Mouse (Mus musculus) limb, embryonic 11.5 days (tissue): ENCODE measurements around the gene Esyt2. TPM values are rescaled to one million over a fixed set of nuclear protein-coding genes. Genes with fewer than 3 reads are reported as not detected.

Experiments used
- ATAC-seq: fragments of 200-750 bp; cut with Nextera tagmentation; 2 replicates; pipeline ENCODE4 v1.8.0; 2017; ENCODE audit warnings: low read depth; ENCODE audit not compliant: insufficient number of reproducible peaks, low FRiP score, low TSS enrichment
- DNase-seq: peaks from one replicate; pipeline ENCODE4 v3.0.0-alpha.2; 2015; ENCODE audit warnings: low spot score
- H3K27ac ChIP-seq: fragments of 300-500 bp; sonication (generic); replicated peaks from 2 replicates; pipeline ENCODE4 v1.5.1; 2014; ENCODE audit warnings: low read depth, mild to moderate bottlenecking, low read length
- H3K27me3 ChIP-seq: fragments of 300-500 bp; sonication (generic); 2 replicates; pipeline ENCODE4 v1.6.1; 2014; ENCODE audit warnings: mild to moderate bottlenecking, low read length, mixed read lengths; ENCODE audit not compliant: control insufficient read depth, insufficient read depth
- H3K36me3 ChIP-seq: fragments of 300-500 bp; sonication (generic); 2 replicates; pipeline ENCODE4 v1.6.1; 2014; ENCODE audit warnings: mild to moderate bottlenecking, low read length, moderate library complexity, mixed read lengths; ENCODE audit not compliant: control insufficient read depth, insufficient read depth
- H3K4me1 ChIP-seq: fragments of 300-500 bp; sonication (generic); 2 replicates; pipeline ENCODE4 v1.6.1; 2014; ENCODE audit warnings: low read length, mixed read lengths; ENCODE audit not compliant: control insufficient read depth, insufficient read depth
- H3K4me2 ChIP-seq: fragments of 300-500 bp; sonication (generic); 2 replicates; pipeline ENCODE4 v1.6.1; 2014; ENCODE audit warnings: low read depth, mild to moderate bottlenecking, moderate library complexity; ENCODE audit not compliant: severe bottlenecking
- H3K4me3 ChIP-seq: fragments of 300-500 bp; sonication (generic); 2 replicates; pipeline ENCODE4 v1.5.1; 2014; ENCODE audit warnings: low read depth, low read length
- H3K9ac ChIP-seq: fragments of 300-500 bp; sonication (generic); 2 replicates; pipeline ENCODE4 v1.6.1; 2014; ENCODE audit warnings: mild to moderate bottlenecking, low read length
- H3K9me3 ChIP-seq: fragments of 300-500 bp; sonication (generic); 2 replicates; pipeline ENCODE4 v1.6.1; 2016; ENCODE audit warnings: low read length; ENCODE audit not compliant: control insufficient read depth
- WGBS: fragments of 180-500 bp; shearing (Covaris S2); extraction: QIAGEN DNeasy Blood & Tissue Kit; methylation state at CpG from one replicate; pipeline ENCODE4 v1.1.7; 2014; 5-methylcytosine and 5-hydroxymethylcytosine counted together
- polyA plus RNA-seq: library from polyadenylated mRNA; unstranded; fragments of >200 nt; fragmentation: Nextera tagmentation; extraction: Ambion mirVana; gene quantifications from 2 replicates; pipeline ENCODE4 v1.2.1, GENCODE M21; 2014

Gene Esyt2
- polyA plus RNA-seq, 1 experiment from 2014 or later = 18.7 TPM

- DNase-seq (no peak), ATAC-seq (no peak)
- H3K4me2 ChIP-seq = no peak overlapping the region
- H3K4me1 ChIP-seq = no peaks in the 10 kb centered on the region
- H3K27me3 ChIP-seq = no peaks in the 10 kb centered on the region
- whole genome bisulfite sequencing = 96% methylated on average over 4 of the region's 4 CpGs
- no peak overlapping the region for H3K4me3 ChIP-seq
- no peak overlapping the region for H3K9ac ChIP-seq
- no peaks in the 10 kb centered on the region for H3K9me3 ChIP-seq
- peaks cover 11% of the 10 kb centered on the region for H3K36me3 ChIP-seq
- no peak overlapping the region for H3K27ac ChIP-seq
These were observed 133.9 kb downstream of the Esyt2 start for GRCm38 (mm10) chr12:116414941-116415340.

- no peak overlapping the region for H3K9ac ChIP-seq
- no peaks in the 10 kb centered on the region for H3K27me3 ChIP-seq
- no peaks in the 10 kb centered on the region for H3K4me1 ChIP-seq
- no peak overlapping the region for H3K4me3 ChIP-seq
- DNase-seq (no peak), ATAC-seq (no peak)
- peaks cover 15% of the 10 kb centered on the region for H3K36me3 ChIP-seq
- WGBS = 90% methylated on average over 1 of the region's 1 CpGs
- no peak overlapping the region for H3K4me2 ChIP-seq
- no peak overlapping the region for H3K27ac ChIP-seq
- H3K9me3 ChIP-seq = no peaks in the 10 kb centered on the region
These were observed 135.5 kb downstream of the Esyt2 start for GRCm38 (mm10) chr12:116416514-116416913.

GRCm38 (mm10) chr12:116421656-116422055 lies 140.7 kb downstream of the Esyt2 start:
- ATAC-seq (no peak), DNase-seq (no peak)
- H3K4me3 ChIP-seq = no peak overlapping the region
- H3K27ac ChIP-seq = no peak overlapping the region
- H3K27me3 ChIP-seq = no peaks in the 10 kb centered on the region
- 88% methylated on average over 2 of the region's 2 CpGs for WGBS
- H3K9ac ChIP-seq = no peak overlapping the region
- H3K4me1 ChIP-seq = no peaks in the 10 kb centered on the region
- no peaks in the 10 kb centered on the region for H3K9me3 ChIP-seq
- H3K4me2 ChIP-seq = no peak overlapping the region
- H3K36me3 ChIP-seq = peaks cover 14% of the 10 kb centered on the region

GRCm38 (mm10) chr12:116425392-116425791 lies 144.4 kb downstream of the Esyt2 start:
- H3K36me3 ChIP-seq = peaks cover 8% of the 10 kb centered on the region
- DNase-seq = no peak
- H3K9me3 ChIP-seq = no peaks in the 10 kb centered on the region
- no peak overlapping the region for H3K4me3 ChIP-seq
- H3K9ac ChIP-seq = no peak overlapping the region
- no peak for ATAC-seq
- no peaks in the 10 kb centered on the region for H3K4me1 ChIP-seq
- no peak overlapping the region for H3K4me2 ChIP-seq
- 91% methylated on average over 2 of the region's 2 CpGs for WGBS
- no peak overlapping the region for H3K27ac ChIP-seq
- H3K27me3 ChIP-seq = no peaks in the 10 kb centered on the region

- Histone ChIP-seq H3K27me3 (no peaks in the 10 kb centered on the region), H3K4me1 (no peaks in the 10 kb centered on the region), H3K4me2 (no peak overlapping the region), H3K36me3 (peaks cover 7% of the 10 kb centered on the region), H3K27ac (no peak overlapping the region), H3K4me3 (no peak overlapping the region), H3K9ac (no peak overlapping the region), H3K9me3 (no peaks in the 10 kb centered on the region)
- WGBS = 88% methylated on average over 2 of the region's 2 CpGs
- ATAC-seq = no peak
- DNase-seq = no peak
These were observed 152.7 kb downstream of the Esyt2 start for GRCm38 (mm10) chr12:116433742-116434141.

- Histone ChIP-seq H3K27me3 (no peaks in the 10 kb centered on the region), H3K36me3 (peaks cover 5% of the 10 kb centered on the region)
- no peak for ATAC-seq
These were observed 154.2 kb downstream of the Esyt2 start for GRCm38 (mm10) chr12:116435232-116435631.

GRCm38 (mm10) chr12:116436125-116436524 lies 155.1 kb downstream of the Esyt2 start:
- no peak for DNase-seq
- Histone ChIP-seq H3K4me2 (no peak overlapping the region), H3K27me3 (no peaks in the 10 kb centered on the region), H3K36me3 (peaks cover 5% of the 10 kb centered on the region), H3K4me3 (no peak overlapping the region), H3K4me1 (no peaks in the 10 kb centered on the region), H3K27ac (no peak overlapping the region), H3K9ac (no peak overlapping the region), H3K9me3 (no peaks in the 10 kb centered on the region)
- no peak for ATAC-seq
- WGBS = 97% methylated on average over 3 of the region's 3 CpGs

More at GRCm38 (mm10) chr12:116435232-116435631, 154.2 kb downstream of the Esyt2 start:
- Histone ChIP-seq H3K27ac (no peak overlapping the region), H3K4me3 (no peak overlapping the region), H3K4me2 (no peak overlapping the region), H3K4me1 (no peaks in the 10 kb centered on the region), H3K9me3 (no peaks in the 10 kb centered on the region), H3K9ac (no peak overlapping the region)
- no peak for DNase-seq
- WGBS = 91% methylated on average over 2 of the region's 2 CpGs

GRCm38 (mm10) chr12:116438591-116438990 lies 157.6 kb downstream of the Esyt2 start:
- no peak for ATAC-seq
- no peak overlapping the region for H3K4me3 ChIP-seq
- 92% methylated on average over 5 of the region's 5 CpGs for WGBS
- H3K4me2 ChIP-seq = no peak overlapping the region
- no peaks in the 10 kb centered on the region for H3K27me3 ChIP-seq
- H3K9me3 ChIP-seq = no peaks in the 10 kb centered on the region
- no peak overlapping the region for H3K27ac ChIP-seq
- no peak for DNase-seq
- no peak overlapping the region for H3K9ac ChIP-seq
- H3K4me1 ChIP-seq = no peaks in the 10 kb centered on the region
- peaks cover 5% of the 10 kb centered on the region for H3K36me3 ChIP-seq
